Mouse (Mus musculus): ENCODE results near the gene Lipt1.

The Lipt1 gene

DNA sequence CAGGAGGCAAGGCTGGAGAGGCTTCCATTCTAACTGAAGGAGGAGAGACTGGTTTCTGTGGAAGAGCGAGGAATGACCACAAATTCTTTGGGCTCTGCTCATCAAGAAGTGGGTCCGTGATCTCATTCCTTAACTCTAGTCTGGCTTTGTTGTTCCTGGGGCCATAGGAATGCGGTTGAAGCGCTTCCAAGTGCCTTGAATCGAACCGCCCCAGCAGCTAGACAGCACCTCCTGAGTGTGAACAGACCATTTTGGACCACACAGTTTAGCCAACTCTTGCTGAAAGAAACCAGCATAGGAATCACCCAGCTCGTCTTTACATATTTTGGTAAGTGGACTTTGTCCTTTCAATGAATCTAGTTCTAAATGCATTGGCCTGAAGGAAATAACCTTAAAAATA lies at the start of gene Lipt1:
Gene Lipt1, plus strand, starts transcription at position 35 of the 400 bp plus-strand sequence.
- DNase-seq (ENCODE audit: low spot score): no peak

DNA sequence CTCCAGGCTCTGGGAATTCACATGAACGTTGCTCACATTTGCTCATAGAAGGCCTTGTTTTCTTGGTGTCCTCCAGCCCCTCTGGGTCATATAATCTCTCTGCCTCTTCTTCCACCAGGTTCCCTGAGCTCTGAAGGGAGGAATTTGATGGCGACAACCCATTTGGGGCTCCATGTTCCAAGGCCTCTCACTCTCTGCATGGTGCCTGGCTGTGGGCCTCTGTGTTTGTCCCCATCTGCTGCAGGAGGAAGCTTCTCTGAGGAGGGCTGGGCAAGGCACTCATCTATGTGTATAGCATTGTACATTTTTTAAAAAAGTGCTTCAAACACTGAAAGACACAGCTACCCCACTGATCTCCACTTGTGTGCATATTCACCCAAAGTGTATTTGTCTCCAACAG lies 39.9 kb upstream of the Lipt1 start:
- no peak for DNase-seq (ENCODE audit: low spot score)

DNA sequence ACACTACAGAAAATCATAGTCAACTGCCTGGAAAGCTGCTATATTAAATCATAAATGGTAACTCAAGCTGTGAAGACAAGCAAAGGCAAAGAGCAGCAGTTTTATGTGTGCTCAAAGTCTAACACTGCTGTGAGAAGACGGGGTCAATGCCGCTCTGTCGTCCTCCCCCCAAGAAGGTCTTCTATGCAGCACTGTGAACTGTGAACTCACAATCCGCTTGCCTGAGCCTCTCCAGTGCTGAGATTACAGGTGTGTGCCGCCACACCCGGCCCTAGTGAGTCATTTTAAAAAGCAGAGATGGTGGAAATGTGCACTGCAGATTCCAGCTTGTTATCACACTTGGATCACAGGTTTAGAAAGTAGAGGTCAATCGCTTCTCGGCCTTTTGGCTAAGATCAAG lies 24.7 kb upstream of the Lipt1 start:
- no peak for DNase-seq (ENCODE audit: low spot score)

GRCm38 (mm10) chr1:37850696-37851095 lies 20.8 kb upstream of the Lipt1 start:
- DNase-seq (ENCODE audit: low spot score): no peak

GRCm38 (mm10) chr1:37864511-37865400 lies 6.8 kb upstream of the Lipt1 start:
- peak; percentile 99 for DNase-seq (ENCODE audit: low spot score)

- DNase-seq (ENCODE audit: low spot score): no peak
Measured at GRCm38 (mm10) chr1:37865401-37866215, 5.9 kb upstream of the Lipt1 start.

DNA sequence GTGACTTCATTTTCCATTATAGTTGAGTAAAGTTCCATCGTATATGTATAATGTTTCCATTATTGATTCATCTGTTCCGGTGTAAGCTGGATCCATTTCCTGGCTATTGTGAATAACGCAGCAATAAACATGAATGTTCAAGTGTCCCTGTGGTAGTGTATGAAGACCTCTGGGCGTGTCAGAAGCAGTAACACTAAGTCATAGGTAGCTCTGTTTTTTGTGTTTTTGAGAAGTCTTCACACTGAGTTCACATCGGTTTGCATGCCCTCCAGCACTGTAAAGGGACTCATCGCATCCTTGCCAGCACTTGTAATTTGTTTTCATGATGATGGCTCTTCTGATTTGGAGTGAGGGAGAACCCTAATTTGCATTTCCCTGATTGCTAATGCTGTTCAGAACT lies 5.3 kb upstream of the Lipt1 start, which contains the start of gene Tsga10:
Gene Tsga10, minus strand, starts transcription at position 144 of the 400 bp plus-strand sequence.
- no peak for DNase-seq (ENCODE audit: low spot score)

DNA sequence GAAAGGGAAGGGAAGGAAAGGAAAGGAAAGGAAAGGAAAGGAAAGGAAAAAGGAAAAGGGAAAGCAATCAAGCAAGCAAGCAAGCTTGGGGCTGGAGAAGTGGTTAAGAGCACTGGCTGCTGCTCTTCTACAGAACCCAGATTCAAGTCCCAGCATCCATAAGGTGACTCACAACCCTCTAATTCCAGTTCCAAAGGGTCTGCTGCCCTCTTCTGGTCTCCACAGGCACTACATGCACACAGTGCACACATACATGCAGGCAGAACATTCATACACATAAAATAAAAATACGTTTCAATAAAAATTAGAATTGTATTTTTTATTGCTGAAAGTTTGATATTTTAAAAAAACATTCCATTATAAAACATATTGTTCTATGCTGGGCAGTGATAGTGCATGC lies 4.5 kb upstream of the Lipt1 start:
- DNase-seq (ENCODE audit: low spot score): no peak

DNA sequence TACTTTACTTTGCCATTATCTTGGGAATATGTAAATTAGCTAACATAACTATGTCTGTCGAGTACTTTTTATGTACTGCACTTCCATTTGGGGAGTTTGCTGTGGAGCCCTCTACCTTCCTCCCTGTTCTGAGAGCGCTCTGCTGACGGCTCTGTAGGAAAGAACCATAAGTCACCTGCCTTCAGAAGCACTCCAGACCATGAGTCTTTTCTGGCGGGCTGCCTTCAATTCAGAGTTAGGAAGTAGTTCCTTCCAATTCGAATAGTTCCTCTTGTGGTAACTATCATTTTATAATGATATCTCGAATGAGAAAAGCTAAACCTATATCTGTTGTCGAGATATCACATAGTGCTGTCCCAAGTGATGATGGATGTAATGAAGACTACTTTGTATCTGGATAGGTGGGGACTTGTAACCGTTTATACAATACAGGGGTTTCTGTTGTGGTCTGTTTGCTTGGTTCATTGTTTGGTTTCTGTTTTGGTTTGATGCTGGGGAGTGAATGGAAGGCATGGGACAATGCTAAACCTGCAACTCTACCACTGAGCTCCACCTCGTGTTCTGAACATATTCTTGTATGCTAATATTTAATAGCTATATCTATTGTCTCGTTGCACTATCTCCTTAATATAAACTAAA lies 3.7 kb upstream of the Lipt1 start:
- DNase-seq (ENCODE audit: low spot score): no peak

DNA sequence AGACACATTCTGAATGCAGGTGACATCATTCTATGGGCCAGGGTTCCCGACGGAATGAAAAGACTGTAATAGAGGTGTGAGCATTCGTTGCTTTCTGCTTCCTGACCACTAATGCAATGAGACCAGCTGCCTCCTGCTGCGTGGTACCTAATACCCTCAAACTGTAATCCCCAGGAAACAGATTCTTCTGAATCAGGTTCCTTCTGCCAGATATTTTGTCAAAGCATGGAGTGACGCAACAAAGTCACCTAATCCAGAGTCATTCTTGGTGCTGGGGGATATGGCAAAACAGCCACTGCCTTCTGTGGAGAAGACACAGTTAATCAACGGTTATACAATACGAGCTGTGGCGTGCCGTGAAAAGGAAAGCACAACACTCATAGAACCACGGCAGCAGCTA lies 2.9 kb upstream of the Lipt1 start:
- no peak for DNase-seq (ENCODE audit: low spot score)

- no peak for DNase-seq (ENCODE audit: low spot score)
Measured at GRCm38 (mm10) chr1:37869362-37869761, 2.2 kb upstream of the Lipt1 start.

DNA sequence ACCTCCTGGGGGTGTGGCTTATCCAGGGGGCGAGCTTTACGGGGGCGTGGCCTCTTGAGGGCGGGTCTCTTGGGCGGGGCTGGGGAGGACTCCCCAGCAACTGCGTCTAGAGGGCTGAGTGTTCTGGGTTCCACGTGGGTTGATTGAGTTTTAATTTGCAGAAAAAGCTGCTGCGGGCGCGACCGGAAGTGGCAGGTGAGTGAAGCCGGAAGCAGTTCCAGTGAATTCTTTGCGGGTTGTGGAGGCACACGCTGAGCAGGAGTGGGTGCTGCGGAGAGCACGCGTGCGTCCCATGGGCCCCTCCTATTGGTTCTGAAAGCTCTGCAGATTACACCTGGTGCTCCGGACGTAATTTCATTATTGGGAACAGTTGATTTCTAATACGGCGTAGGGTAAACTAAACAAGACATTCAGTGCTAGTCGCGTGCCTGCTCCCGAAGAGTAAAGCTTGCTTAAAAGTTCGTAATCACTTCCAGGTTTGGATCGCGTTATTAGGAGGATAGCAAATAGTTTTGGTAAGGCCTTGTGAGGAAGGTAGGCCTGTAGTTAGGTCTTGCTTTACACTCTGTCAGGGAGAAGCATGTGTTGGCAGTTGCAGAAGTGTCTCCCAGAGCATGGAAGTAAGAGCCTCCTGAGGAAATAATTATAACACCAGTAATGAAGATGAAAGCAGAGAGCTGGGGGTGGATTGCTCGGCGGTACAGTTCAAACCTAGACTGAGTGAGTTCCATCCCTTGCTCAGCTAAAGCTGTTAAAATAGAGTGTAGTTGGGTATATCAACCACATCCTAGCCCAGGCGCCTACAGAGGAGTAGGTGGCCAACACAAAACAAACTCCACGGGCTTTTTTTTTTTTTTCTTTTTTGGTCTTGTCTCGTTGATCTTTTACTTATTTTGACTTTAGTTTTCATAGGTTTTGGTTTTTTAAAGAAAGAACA lies 861 bp downstream of the Lipt1 start:
- DNase-seq (ENCODE audit: low spot score): peak; percentile 90

- DNase-seq (ENCODE audit: low spot score): no peak
Measured at GRCm38 (mm10) chr1:37873157-37873556, 1.6 kb downstream of the Lipt1 start.

GRCm38 (mm10) chr1:37877736-37878460 lies 6.4 kb downstream of the Lipt1 start:
- no peak for DNase-seq (ENCODE audit: low spot score)

DNA sequence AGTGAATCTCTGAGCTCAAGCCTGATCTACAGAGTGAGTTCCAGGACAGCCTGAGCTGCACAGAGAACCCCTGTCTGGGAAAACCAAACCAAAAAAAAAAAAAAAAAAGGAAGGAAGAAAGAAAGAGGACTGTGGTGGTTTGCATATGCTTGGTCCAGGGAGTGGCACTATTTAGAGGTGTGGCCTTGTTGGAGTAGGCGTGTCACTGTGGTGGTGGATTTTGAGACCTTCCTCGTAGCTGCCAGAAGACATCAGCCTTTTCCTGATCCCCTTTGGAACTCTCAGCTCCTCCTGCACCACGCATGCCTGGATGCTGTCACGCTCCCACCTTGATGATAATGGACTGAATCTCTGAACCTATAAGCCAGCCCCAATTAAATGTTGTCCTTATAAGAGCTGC lies 11.9 kb downstream of the Lipt1 start:
- no peak for DNase-seq (ENCODE audit: low spot score)

DNA sequence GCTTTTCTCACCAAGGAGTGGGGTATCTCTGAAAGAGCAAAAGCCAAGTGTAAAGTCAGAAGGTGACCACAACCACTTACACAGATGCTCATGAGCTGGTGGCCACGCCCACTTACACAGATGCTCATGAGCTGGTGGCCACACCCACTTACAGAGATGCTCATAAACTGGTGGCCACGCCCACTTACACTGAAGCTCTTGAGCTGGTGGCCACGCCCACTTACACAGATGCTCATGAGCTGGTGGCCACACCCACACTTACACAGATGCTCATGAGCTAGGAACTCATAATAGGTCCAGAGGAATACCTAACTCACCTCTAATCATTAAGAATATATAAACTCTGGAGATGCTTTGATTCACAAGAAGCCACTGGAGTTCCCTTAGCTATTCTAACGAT lies 12.9 kb downstream of the Lipt1 start:
- no peak for DNase-seq (ENCODE audit: low spot score)

- no peak for DNase-seq (ENCODE audit: low spot score)
Measured at GRCm38 (mm10) chr1:37889206-37889605, 17.7 kb downstream of the Lipt1 start.

DNA sequence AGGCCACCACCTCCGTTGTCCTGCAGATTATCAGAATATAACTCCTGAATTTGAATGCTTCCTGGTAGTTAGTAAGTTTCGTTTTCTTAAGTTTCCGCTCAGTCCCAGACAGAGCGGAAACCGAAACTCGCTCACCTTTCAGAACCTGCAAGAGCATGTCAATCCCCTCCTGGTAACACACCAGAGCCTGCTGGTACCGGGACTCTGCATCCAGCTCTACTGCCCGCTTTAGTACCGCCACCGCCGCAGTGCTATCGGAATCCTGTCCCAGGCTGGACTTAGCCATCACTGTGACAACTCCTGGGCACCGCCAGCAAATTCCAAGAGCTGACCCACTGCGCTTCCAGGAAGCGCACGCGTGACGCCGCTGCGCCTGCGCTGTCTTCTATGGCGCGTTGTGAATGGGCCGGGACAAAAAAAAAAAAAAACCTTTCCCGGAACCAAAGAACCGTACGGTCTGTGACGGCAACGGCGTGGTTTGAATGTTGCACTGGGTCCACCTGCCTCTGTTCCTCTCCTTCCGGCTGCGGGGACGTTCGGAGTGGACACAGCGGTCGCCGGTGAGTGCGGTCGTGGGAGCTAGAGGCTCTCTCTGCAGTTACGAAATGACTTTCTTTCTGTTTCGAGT lies 18.6 kb downstream of the Lipt1 start, which contains the start of the genes Mitd1 and Mrpl30:
Gene Mitd1, minus strand, starts transcription at position 387 of the 628 bp plus-strand sequence.
Gene Mrpl30, plus strand, starts transcription at position 453 of the 628 bp plus-strand sequence.
- peak; percentile 87 for DNase-seq (ENCODE audit: low spot score)

DNA sequence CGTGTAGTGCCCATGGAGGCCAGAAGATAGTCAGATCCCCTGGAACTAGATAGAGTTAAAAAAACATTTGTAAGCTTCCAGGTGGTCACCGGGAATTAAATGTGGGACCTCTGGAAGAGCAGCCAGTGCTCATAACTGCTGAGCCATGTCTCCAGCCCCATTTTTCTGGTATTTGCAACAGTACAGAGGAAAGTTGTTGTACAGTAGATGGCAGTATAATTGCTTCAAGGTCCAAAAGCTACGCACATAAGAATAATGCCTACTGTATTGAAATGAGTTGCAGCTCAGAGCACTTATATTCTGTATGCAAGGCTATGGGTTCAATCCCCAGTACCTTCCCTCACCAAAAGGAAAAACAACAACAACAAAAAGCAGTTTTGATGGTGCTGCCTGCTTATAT lies 19.9 kb downstream of the Lipt1 start:
- DNase-seq (ENCODE audit: low spot score): no peak

GRCm38 (mm10) chr1:37894606-37895005 lies 23.1 kb downstream of the Lipt1 start:
- no peak for DNase-seq (ENCODE audit: low spot score)
